Mouse (Mus musculus) 3T3-L1 (cell line): ENCODE measurements around the gene Gsta4.
A peak's percentile ranks its signal among the peaks of the same experiment; 100 is the strongest.
"Not testable (repeated sequence)": the region's sequence is repeated elsewhere in the genome, so short reads cannot be mapped to it uniquely, and the experiment has no call there.

Source experiments
- DNase-seq: peaks from one replicate; pipeline ENCODE4 v3.0.0-alpha.2; 2015; ENCODE audit warnings: low read depth, low spot score

Gene Gsta4

GRCm38 (mm10) chr9:78182474-78182873 lies at the start of gene Gsta4:
TSS of gene Gsta4 (plus strand) at chr9:78182774.
- DNase-seq = not testable (repeated sequence)

- DNase-seq = no peak
Observed at GRCm38 (mm10) chr9:78135658-78136057, 46.9 kb upstream of the Gsta4 start.

GRCm38 (mm10) chr9:78138044-78138676 lies 44.4 kb upstream of the Gsta4 start:
- peak; percentile 6 for DNase-seq

- DNase-seq = no peak
Observed at GRCm38 (mm10) chr9:78139463-78139862, 43.1 kb upstream of the Gsta4 start.

- DNase-seq = no peak
Observed at GRCm38 (mm10) chr9:78146099-78146498, 36.5 kb upstream of the Gsta4 start.

GRCm38 (mm10) chr9:78146627-78147026 lies 35.9 kb upstream of the Gsta4 start:
- no peak for DNase-seq

- DNase-seq = no peak
Observed at GRCm38 (mm10) chr9:78148149-78148548, 34.4 kb upstream of the Gsta4 start.

- DNase-seq = peak; percentile 11
Observed at GRCm38 (mm10) chr9:78149770-78150169, 32.8 kb upstream of the Gsta4 start.

GRCm38 (mm10) chr9:78154211-78154977 lies 28.2 kb upstream of the Gsta4 start:
- no peak for DNase-seq

- DNase-seq = no peak
Observed at GRCm38 (mm10) chr9:78157221-78157620, 25.4 kb upstream of the Gsta4 start.

- no peak for DNase-seq
Observed at GRCm38 (mm10) chr9:78163291-78163690, 19.3 kb upstream of the Gsta4 start.

- DNase-seq = no peak
Observed at GRCm38 (mm10) chr9:78164741-78165140, 17.8 kb upstream of the Gsta4 start.

- DNase-seq = no peak
Observed at GRCm38 (mm10) chr9:78165454-78165853, 17.1 kb upstream of the Gsta4 start.

GRCm38 (mm10) chr9:78166694-78167452 lies 15.7 kb upstream of the Gsta4 start:
- no peak for DNase-seq

- DNase-seq = no peak
Observed at GRCm38 (mm10) chr9:78167453-78167969, 15.1 kb upstream of the Gsta4 start.

- DNase-seq = no peak
Observed at GRCm38 (mm10) chr9:78168864-78169263, 13.7 kb upstream of the Gsta4 start.

GRCm38 (mm10) chr9:78174016-78174415 lies 8.6 kb upstream of the Gsta4 start:
- no peak for DNase-seq

GRCm38 (mm10) chr9:78174925-78175276 lies 7.7 kb upstream of the Gsta4 start:
- DNase-seq = not testable (repeated sequence)

GRCm38 (mm10) chr9:78175277-78176200 lies 7.0 kb upstream of the Gsta4 start:
- peak; percentile 95 for DNase-seq

GRCm38 (mm10) chr9:78176201-78176727 lies 6.3 kb upstream of the Gsta4 start:
- DNase-seq = peak; percentile 90

GRCm38 (mm10) chr9:78176831-78177230 lies 5.7 kb upstream of the Gsta4 start:
- peak; percentile 53 for DNase-seq
